Mouse (Mus musculus): ENCODE measurements around the gene Ctnna3. TPM values are rescaled to one million over a fixed set of nuclear protein-coding genes. Genes with fewer than 3 reads are reported as not detected.

The Ctnna3 gene
- polyA plus RNA-seq, 1 experiment, result not detected

DNA sequence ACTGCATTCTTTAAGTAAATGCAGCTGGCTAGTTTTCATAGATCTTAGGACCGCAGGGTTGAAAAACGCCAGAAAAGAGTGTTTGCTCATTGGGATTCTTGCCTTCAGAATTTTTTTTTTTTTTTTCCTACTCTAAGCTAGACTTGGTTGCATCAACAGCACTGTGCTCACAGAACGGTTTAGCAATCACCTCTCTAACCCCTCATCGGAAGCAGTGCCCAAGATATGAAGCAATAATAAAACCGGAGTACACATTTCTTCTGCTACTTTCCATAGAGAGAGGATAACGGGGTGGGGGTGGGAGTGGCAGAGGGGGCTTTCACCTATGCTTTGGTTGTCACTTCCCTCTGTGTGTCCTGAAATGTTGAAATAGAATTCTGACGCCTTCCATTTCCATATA lies 14.0 kb upstream of the Ctnna3 start:
- H3K4me3 ChIP-seq (ENCODE audit: insufficient read depth, low read depth, low read length), result no peak overlapping the region

DNA sequence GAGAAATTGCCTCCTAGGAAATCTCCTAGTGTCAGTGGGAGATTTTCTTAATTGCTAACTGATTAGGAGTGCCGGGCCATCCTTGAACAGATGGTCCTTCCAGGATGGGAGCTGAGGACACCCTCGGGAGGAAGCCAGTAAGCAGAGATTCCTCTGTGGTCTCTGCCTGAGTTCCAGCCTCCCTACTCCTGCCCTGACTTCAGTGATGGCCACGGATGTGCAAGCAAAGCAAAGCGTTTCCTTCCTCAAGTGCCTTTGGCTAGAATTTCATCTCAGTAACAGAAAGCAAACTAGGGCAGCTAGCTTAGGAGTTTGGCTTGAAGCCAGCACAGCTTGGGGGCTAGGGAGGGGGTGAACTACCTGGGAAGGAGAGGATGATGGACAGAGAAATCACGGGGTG lies 12.8 kb upstream of the Ctnna3 start:
- Histone ChIP-seq H3K4me3 (ENCODE audit: insufficient read depth, low read depth, low read length) (no peak overlapping the region), H3K27ac (replicated peaks; ENCODE audit: low read depth, low read length) (no peak overlapping the region), H3K4me1 (ENCODE audit: control insufficient read depth, insufficient read depth, insufficient read length, low read length) (0 out of 2 replicates have a peak, but pooled peaks cover 3% of the 10 kb centered on the region)

More for the DNA sequence above, 14.0 kb upstream of the Ctnna3 start:
- H3K4me1 ChIP-seq (ENCODE audit: control insufficient read depth, insufficient read depth, insufficient read length, low read length), result 0 out of 2 replicates have a peak, but pooled peaks cover 3% of the 10 kb centered on the region
- no peak overlapping the region for H3K27ac ChIP-seq (replicated peaks; ENCODE audit: low read depth, low read length)

DNA sequence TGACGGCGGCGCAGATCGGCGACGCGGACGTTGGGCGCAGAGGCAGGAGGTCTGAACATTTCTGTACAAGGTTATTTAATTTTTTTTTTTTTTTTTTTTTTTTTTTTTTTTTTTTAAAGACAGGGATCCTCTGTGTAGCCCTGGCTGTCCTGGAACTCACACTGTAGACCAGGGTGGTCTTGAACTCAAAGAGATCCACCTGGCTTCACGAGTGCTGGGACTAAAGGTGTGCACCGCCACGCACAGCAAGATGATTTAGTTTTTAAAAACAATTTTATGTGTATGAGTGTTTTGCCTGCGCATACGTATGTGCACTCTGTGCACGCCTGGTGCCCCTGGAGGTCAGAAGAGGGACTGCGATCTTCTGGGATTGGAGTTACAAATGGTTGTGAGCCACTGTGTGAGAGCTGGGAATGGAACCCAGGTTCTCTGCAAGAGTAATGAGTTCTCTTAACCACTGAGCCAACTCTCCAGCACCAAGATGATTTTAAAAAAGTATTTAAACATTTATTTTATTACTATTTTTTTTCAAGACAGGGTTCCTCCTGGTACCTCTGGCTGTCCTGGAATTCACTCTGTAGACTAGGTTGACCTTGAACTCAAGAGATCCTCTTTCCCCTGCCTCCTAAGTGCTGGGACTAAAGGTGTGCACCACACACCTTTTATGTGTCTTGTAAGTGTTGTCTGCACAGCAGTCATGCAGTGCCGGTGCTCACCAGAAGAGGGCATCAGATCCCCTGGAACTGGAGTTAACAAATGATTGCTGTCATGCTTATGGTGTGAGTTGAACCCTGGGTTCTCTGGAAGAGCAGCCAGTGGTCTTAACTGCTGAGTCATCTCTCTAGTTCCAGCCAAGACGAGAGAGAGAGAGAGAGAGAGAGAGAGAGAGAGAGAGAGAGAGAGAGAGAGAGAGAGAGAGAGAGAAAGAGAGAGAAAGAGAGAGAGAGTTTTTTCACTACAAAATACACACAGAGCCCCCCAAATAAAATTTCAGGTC lies 7.9 kb upstream of the Ctnna3 start, which contains the start of gene Gm7075:
Gene Gm7075 (minus strand): TSS at position 51 of the 997 bp plus-strand sequence.
- H3K4me1 ChIP-seq (ENCODE audit: control insufficient read depth, insufficient read depth, insufficient read length, low read length), result 0 out of 2 replicates have a peak, but pooled peaks cover 2% of the 10 kb centered on the region
- H3K4me3 ChIP-seq (ENCODE audit: insufficient read depth, low read depth, low read length), result no peak within 1 kb of the TSS
- H3K27ac ChIP-seq (replicated peaks; ENCODE audit: low read depth, low read length), result no peak within 1 kb of the TSS

DNA sequence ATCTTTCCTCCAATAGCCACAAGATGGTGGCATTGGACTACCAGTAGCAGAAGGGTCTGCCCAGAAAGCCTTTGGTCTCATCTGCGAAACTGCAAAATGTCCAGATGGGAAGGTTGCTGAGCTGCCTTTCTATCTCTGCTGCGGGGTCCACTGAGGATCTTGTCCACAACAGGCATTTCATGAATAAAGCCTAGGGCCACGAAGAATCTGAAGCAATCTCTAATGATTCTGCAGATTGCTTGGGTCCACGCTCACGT lies 7.2 kb upstream of the Ctnna3 start:
- no peak overlapping the region for H3K27ac ChIP-seq (replicated peaks; ENCODE audit: low read depth, low read length)
- no peaks in the 10 kb centered on the region for H3K4me1 ChIP-seq (ENCODE audit: control insufficient read depth, insufficient read depth, insufficient read length, low read length)
- H3K4me3 ChIP-seq (ENCODE audit: insufficient read depth, low read depth, low read length), result no peak overlapping the region

DNA sequence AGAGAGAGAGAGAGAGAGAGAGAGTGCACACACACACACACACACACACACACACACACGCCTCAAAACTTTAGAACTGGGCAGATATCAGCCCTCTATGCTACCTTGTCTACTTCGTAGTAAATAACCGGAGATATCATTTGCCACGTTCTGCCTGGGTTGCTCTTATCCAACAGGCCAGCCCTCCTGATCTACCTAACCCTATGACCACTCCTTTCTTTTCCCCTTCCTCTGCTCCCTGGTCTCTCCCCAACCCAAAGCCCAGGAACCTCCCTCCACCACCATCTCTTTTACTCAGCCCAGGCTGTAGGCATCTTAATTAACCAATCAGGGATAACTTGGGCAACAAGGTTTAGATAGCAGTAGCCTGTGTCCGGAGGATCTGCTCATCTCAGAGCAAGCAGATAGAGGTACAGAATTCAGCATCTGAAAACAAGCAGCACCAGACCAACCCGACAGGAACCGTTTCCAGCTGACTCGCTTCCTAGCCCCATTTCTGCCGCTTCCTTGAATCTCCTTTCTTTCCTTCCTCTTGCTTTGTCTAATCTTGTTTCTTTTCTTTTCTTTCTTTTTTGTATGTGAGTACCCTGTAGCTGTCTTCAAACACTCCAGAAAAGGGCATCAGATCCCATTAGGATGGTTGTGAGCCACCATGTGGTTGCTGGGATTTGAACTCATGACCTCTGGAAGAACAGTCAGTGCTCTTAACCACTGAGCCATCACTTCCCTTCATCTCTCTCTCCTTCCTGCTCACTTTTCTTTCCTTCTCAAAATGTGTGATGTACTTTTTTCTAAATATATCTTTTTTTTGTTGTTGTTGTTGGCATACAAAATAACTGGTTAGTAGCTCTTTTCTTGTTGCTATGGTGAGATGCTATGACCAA lies 6.1 kb upstream of the Ctnna3 start:
- Histone ChIP-seq H3K4me1 (ENCODE audit: control insufficient read depth, insufficient read depth, insufficient read length, low read length) (0 out of 2 replicates have a peak, but pooled peaks cover 2% of the 10 kb centered on the region), H3K27ac (replicated peaks; ENCODE audit: low read depth, low read length) (no peak overlapping the region), H3K4me3 (ENCODE audit: insufficient read depth, low read depth, low read length) (no peak overlapping the region)

DNA sequence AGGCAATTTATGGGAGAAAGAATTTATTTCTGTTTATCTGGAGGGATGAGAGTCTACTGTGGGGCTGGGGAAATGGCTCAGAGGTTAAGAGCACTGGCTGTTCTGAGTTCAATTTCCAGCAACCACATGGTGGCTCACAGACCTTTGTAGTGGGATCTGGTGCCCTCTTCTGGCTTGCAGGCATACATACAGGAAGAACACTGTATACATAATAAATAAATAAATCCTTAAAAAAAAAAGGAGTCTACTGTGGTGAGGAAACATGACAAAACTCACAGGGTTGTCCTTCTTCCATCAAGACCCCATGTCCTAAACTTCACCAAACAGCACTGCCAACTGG lies 5.5 kb upstream of the Ctnna3 start:
- no peak overlapping the region for H3K4me3 ChIP-seq (ENCODE audit: insufficient read depth, low read depth, low read length)

DNA sequence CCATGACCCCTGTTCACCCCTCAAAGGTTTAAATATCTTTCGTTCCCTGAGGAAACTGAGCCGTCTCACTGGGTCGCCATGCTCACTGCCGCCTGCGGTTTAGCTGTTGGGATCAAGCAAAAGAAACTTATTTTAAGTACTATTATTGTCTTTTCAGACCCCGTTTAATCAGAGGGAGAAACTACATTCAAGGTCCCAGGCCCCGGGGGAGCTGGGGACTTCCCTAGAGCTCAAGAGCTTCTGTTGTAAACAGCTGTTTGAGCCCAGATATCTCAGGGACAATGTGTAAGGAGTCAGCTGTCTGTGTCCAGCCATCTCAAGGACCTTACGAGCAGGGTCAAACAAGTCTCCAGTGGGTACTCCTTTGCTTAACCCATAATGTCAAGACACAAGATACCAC lies 2.8 kb upstream of the Ctnna3 start:
- Histone ChIP-seq H3K27ac (replicated peaks; ENCODE audit: low read depth, low read length) (no peak overlapping the region), H3K4me3 (ENCODE audit: insufficient read depth, low read depth, low read length) (no peak overlapping the region), H3K4me1 (ENCODE audit: control insufficient read depth, insufficient read depth, insufficient read length, low read length) (0 out of 2 replicates have a peak, but pooled peaks cover 2% of the 10 kb centered on the region)

More for the DNA sequence above, 5.5 kb upstream of the Ctnna3 start:
- Histone ChIP-seq H3K4me1 (ENCODE audit: control insufficient read depth, insufficient read depth, insufficient read length, low read length) (0 out of 2 replicates have a peak, but pooled peaks cover 2% of the 10 kb centered on the region), H3K27ac (replicated peaks; ENCODE audit: low read depth, low read length) (no peak overlapping the region)

DNA sequence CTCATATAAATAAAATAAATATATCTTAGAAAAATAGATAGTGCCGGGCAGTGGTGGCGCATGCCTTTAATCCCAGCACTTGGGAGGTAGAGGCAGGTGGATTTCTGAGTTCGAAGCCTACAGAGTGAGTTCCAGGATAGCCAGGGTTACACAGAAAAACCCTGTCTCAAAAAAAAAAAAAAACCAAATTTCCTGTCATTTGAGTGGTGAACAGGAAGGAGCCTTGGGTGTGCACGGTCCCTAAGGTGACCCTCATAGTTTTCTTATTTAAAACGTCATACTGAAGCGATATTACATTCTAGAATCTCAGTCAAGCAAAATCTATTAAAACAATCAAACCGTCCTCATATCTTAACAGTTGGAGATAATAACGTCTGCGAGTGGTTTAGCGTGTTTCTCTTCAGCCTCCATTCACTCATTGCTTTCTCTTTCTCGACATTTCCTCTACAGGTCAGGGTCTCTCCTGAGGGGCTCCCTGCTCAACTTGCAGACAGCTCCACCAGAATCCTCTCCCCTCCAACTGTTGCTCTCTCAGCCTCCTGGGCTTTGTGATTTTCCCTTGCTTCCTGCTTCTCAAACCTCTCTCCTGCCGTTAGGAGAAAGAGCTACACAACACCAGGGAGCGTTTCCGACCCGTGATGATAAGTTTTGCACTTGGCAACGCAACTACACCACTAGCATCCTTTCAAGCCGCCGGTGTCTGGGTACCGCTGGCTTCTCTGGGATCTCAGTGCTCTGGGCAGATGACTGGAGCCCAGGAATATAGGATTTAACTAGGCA lies 1.5 kb upstream of the Ctnna3 start:
- no peak overlapping the region for H3K27ac ChIP-seq (replicated peaks; ENCODE audit: low read depth, low read length)
- H3K4me1 ChIP-seq (ENCODE audit: control insufficient read depth, insufficient read depth, insufficient read length, low read length), result 0 out of 2 replicates have a peak, but pooled peaks cover 2% of the 10 kb centered on the region
- H3K4me3 ChIP-seq (ENCODE audit: insufficient read depth, low read depth, low read length), result peak overlapping the region; percentile 58

DNA sequence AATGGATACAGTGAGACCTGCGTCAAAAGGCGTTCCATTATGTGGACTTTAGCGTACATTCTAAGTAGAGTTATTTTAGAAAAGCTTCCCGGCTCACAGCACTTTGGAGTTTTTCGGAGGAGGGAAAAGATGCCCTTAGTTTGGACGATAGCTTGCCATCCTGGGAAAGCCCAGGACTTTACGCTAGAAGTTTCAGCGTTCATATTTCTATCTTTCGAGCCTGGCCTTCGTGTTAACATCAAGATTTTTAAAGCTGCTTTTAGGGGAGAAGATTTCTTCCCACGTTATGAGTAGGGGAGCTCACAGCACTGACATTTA lies 916 bp upstream of the Ctnna3 start:
- Histone ChIP-seq H3K4me3 (ENCODE audit: insufficient read depth, low read depth, low read length) (peak overlapping the region; percentile 58), H3K4me1 (ENCODE audit: control insufficient read depth, insufficient read depth, insufficient read length, low read length) (0 out of 2 replicates have a peak, but pooled peaks cover 2% of the 10 kb centered on the region), H3K27ac (replicated peaks; ENCODE audit: low read depth, low read length) (no peak overlapping the region)

DNA sequence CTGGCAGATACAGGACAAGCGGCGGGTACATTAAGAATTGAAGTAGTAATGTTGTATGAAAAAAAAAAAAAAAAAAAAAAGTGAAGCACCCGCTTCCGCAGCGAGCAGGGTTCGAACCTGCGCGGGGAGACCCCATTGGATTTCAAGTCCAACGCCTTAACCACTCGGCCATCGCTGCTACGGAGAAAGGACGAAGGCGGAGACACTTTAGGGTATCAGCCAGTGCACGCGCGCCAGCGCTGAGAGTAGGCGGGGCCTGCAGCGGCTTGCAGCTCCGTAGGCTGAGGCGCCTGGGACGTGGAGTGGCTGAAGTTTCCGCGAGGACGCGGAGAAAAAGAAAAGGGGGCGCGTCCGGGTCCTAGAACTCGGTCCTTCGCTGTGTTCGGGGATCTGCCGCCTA lies 518 bp upstream of the Ctnna3 start:
- H3K27ac ChIP-seq (replicated peaks; ENCODE audit: low read depth, low read length), result no peak overlapping the region
- 0 out of 2 replicates have a peak, but pooled peaks cover 2% of the 10 kb centered on the region for H3K4me1 ChIP-seq (ENCODE audit: control insufficient read depth, insufficient read depth, insufficient read length, low read length)
- peak overlapping the region; percentile 84 for H3K4me3 ChIP-seq (ENCODE audit: insufficient read depth, low read depth, low read length)

DNA sequence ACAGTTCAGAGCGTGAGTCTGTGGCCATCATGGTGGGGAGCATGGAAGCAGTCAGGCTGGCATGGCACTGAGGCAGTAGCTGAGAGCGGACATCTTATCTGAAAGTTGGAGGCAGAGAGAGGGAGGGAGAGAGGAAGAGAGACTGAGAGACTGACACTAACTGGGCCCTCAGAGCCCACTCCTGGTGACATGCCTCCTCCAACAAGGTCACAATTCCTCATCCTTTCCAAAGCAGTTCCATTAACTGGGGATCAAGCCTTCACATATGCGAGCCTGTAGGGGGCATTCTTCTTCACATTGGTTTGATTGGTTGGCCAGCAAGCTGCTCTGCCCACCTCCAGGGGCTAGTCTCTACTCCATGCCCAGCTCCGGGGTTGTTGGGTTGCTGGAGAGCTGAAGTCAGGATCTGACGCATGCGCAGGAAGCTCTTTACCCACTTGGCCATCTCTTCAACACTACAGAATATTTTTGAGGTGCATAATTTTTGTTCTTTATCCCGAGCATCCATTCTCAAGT lies 1.4 kb downstream of the Ctnna3 start:
- no peak overlapping the region for H3K4me3 ChIP-seq (ENCODE audit: insufficient read depth, low read depth, low read length)
- no peak overlapping the region for H3K27ac ChIP-seq (replicated peaks; ENCODE audit: low read depth, low read length)
- 0 out of 2 replicates have a peak, but pooled peaks cover 2% of the 10 kb centered on the region for H3K4me1 ChIP-seq (ENCODE audit: control insufficient read depth, insufficient read depth, insufficient read length, low read length)

DNA sequence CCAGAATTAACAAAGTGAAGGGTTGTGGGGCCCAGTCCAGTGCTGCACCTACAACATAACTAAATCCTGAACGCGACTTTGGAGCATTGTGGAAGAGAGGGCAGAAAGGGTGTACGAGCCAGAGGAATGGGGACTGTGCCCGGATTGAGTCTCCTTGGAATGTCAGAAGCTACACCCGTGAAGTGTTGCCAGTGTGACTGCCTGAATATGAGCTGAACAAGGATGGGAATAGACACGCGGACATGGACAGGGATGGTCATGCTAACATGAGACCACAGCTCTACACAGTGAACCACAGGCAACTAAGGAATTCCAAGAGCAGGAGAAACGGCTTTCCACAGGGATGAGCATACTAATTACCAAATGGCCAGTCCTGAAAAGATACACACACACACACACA lies 2.2 kb downstream of the Ctnna3 start:
- 0 out of 2 replicates have a peak, but pooled peaks cover 2% of the 10 kb centered on the region for H3K4me1 ChIP-seq (ENCODE audit: control insufficient read depth, insufficient read depth, insufficient read length, low read length)
- H3K4me3 ChIP-seq (ENCODE audit: insufficient read depth, low read depth, low read length), result no peak overlapping the region
- no peak overlapping the region for H3K27ac ChIP-seq (replicated peaks; ENCODE audit: low read depth, low read length)

DNA sequence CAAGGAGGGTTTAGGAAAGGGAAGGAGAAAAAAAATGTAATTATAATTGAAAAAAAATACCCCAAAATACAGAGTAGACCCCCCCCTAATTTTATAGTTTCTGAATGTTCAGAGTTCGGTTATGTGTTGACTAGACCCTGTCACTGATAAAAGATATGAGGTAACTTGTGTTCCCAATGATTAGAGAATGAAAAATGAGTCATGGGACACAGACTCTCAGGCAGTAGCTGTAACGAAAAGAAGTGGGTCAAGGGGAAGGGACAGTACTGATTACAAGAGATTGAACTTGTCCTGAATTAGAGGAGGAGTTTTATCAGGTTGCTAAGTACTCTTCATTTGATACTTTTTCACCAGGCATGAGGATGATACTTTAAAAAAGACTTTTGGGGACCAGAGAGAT lies 3.0 kb downstream of the Ctnna3 start:
- Histone ChIP-seq H3K27ac (replicated peaks; ENCODE audit: low read depth, low read length) (no peak overlapping the region), H3K4me1 (ENCODE audit: control insufficient read depth, insufficient read depth, insufficient read length, low read length) (0 out of 2 replicates have a peak, but pooled peaks cover 2% of the 10 kb centered on the region)

DNA sequence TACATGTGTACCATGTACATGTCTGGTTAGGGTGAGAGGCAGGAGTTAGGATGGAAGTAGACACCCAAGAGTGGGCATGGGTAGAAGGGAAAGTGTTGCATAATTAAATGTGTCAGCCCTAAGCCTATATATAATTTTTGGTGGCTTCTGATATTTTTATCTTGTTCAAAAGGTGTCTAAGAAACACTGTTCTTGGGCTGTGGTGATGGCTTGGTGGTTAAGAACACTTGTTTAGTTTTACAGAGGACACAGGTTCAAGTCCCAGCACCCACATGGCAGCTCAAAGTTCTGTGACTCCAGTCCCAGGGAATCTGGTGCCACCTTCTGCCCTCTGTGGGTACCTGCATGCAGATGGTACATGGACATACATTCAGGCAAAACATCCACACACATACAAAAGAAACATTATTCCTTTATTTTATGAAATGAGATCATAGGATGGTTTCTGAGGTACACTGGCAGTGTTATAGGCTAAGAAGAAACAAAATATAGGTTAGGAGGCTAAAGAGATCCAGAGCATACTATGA lies 8.9 kb downstream of the Ctnna3 start:
- Histone ChIP-seq H3K4me3 (ENCODE audit: insufficient read depth, low read depth, low read length) (no peak overlapping the region), H3K27ac (replicated peaks; ENCODE audit: low read depth, low read length) (no peak overlapping the region), H3K4me1 (ENCODE audit: control insufficient read depth, insufficient read depth, insufficient read length, low read length) (no peaks in the 10 kb centered on the region)

More for the DNA sequence above, 3.0 kb downstream of the Ctnna3 start:
- H3K4me3 ChIP-seq (ENCODE audit: insufficient read depth, low read depth, low read length), result no peak overlapping the region

Measured in brown adipose tissue, adult 24 weeks (tissue).